ENCODE assay signal across 8 mouse cellular contexts in the genomic region with DNA sequence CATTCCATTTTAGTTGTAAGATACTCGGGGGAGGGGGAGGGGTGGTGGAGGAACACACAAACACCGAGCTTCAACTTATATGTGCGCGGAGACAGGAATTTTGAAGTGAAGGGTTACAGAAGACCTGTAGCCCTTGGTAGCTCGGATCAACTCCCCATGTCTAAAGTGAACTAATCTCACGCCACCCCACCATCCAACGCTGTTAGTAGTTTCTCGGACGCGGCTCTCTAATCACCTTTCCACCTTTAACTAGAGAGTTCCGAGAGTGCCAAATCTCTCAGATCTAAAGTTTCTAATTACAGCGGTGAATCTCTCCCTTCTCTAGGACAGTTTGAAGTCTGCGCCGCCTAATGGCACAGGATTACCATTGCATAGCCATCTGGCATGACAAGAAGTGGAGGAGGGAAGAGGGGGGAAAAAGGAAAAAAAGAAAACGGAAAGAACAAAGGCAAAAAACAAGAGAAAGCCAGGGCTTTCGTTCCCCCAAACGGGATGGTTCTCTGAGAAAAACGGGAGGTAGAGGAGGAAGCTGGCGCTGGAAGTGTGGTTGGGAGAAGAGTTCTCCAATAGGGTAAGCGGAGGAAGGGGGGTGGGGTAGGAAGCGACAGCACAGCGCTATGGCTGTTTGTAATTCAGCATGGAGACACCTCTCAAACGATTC. TPM values are rescaled to one million over a fixed set of nuclear protein-coding genes. Genes with fewer than 3 reads are reported as not detected.
A peak's percentile ranks its signal among the peaks of the same experiment; 100 is the strongest.
DNase-seq lines count a peak whose midpoint lies in the region; ATAC-seq and TF ChIP-seq lines count a peak whose summit lies in the region.

No protein-coding gene starts in this region.

- H3K9ac ChIP-seq in forebrain, embryonic 11.5 days (ENCODE audit: low read length): peak overlapping the region; percentile 51
- H3K9ac ChIP-seq in neural tube, embryonic 15.5 days (replicated peaks): peak overlapping the region; percentile 38; the same call in 1 of the 2 replicates

- no peaks in the 10 kb centered on the region; the same call in 1 of the 2 replicates for H3K4me1 ChIP-seq in G1E (ENCODE audit: insufficient read depth, low read depth, low read length)
- H3K4me1 ChIP-seq in forebrain, embryonic 11.5 days (replicated peaks; ENCODE audit: control insufficient read depth, insufficient read depth, low read length): no peaks in the 10 kb centered on the region
- H3K4me1 ChIP-seq in neural tube, embryonic 15.5 days: no peaks in the 10 kb centered on the region

- 0 out of 2 replicates have a peak overlapping the region, but pooled peaks have one; percentile 25 for H3K27ac ChIP-seq in forebrain, embryonic 11.5 days (ENCODE audit: low read depth, low read length)
- peak overlapping the region; percentile 69 for H3K27ac ChIP-seq in neural tube, embryonic 15.5 days (replicated peaks)

- 21% methylated on average over 23 of the region's 23 CpGs for WGBS in forebrain, embryonic 11.5 days
- WGBS in neural tube, embryonic 15.5 days: 28% methylated on average over 23 of the region's 23 CpGs

- no peak for TF ChIP-seq CTCF in G1E (IDR thresholded peaks at IDR 0.05; ENCODE audit: low read depth, low read length)

- H3K4me2 ChIP-seq in forebrain, embryonic 11.5 days (ENCODE audit: low read depth, low read length, severe bottlenecking): peak overlapping the region; percentile 46
- peak overlapping the region; percentile 58 for H3K4me2 ChIP-seq in neural tube, embryonic 15.5 days

- H3K27me3 ChIP-seq in G1E (ENCODE audit: insufficient read depth, low read length): no peaks in the 10 kb centered on the region
- H3K27me3 ChIP-seq in forebrain, embryonic 11.5 days (ENCODE audit: control insufficient read depth, insufficient read depth, low read length): no peaks in the 10 kb centered on the region
- H3K27me3 ChIP-seq in neural tube, embryonic 15.5 days (replicated peaks): no peaks in the 10 kb centered on the region

- no peaks in the 10 kb centered on the region for H3K9me3 ChIP-seq in G1E (replicated peaks)
- no peaks in the 10 kb centered on the region for H3K9me3 ChIP-seq in forebrain, embryonic 11.5 days (ENCODE audit: control insufficient read depth, low read length)
- no peaks in the 10 kb centered on the region for H3K9me3 ChIP-seq in neural tube, embryonic 15.5 days (replicated peaks)

- H3K36me3 ChIP-seq in G1E (replicated peaks): peaks cover 1% of the 10 kb centered on the region
- H3K36me3 ChIP-seq in forebrain, embryonic 11.5 days (ENCODE audit: control insufficient read depth, insufficient read depth, low read length): no peaks in the 10 kb centered on the region
- H3K36me3 ChIP-seq in neural tube, embryonic 15.5 days: no peaks in the 10 kb centered on the region

- DNase-seq in G1E (ENCODE audit: low spot score): peak; percentile 11
- peak; percentile 61 for DNase-seq in c-Kit-positive CD71-positive TER-119-negative erythroid progenitor cells, embryonic 14.5 days (ENCODE audit: low read depth)
- peak; percentile 63 for DNase-seq in forebrain, embryonic 11.5 days (ENCODE audit: low spot score)
- peak; percentile 33 to 51 for DNase-seq in heart, postnatal 36 days
- peak; percentile 13 to 52 for DNase-seq in layer of hippocampus, adult 18-20 months (ENCODE audit: low spot score in 2 of 2)
- peak; percentile 45 to 47 for DNase-seq in lung, adult 18-20 months
- DNase-seq in thymus, postnatal 25 days: peak; percentile 67

- peak; percentile 48; the same call in 1 of the 2 replicates for ATAC-seq in G1E (ENCODE audit: extremely low read depth, insufficient number of reproducible peaks, low FRiP score, poor library complexity, severe bottlenecking)
- ATAC-seq in forebrain, embryonic 11.5 days (replicated peaks; ENCODE audit: low FRiP score): peak; percentile 82
- peak; percentile 88 for ATAC-seq in neural tube, embryonic 15.5 days (ENCODE audit: low FRiP score)

- peak overlapping the region; percentile 68 for H3K4me3 ChIP-seq in G1E (ENCODE audit: low read depth, low read length)
- peak overlapping the region; percentile 41 for H3K4me3 ChIP-seq in forebrain, embryonic 11.5 days (ENCODE audit: low read depth, low read length)
- peak overlapping the region; percentile 47 for H3K4me3 ChIP-seq in neural tube, embryonic 15.5 days (replicated peaks)

- intact Hi-C loops in heart, postnatal 36 days (cut with DNase I): loop anchor here (2.0 to 10.0 kb wide), 5 partner anchors 65 to 1198 kb away; partner anchors contain the start of genes 2610002M06Rik, Brwd3 and Sh3bgrl

RNA-seq across cellular contexts. Expression of gene Hmgn5, which starts 0.7 kb away (rescaled TPM):
- 79.4 and 86.2 TPM in 2 replicates for total RNA-seq in G1E (2014; fragmentation: Nextera tagmentation)
- 9.0 and 14.0 TPM in 2 replicates for total RNA-seq in G1E (2017)
- polyA plus RNA-seq in G1E (2012): 9.6 and 17.6 TPM in 2 replicates
- polyA plus RNA-seq in forebrain, embryonic 11.5 days (2014; fragmentation: Nextera tagmentation; extraction: Ambion mirVana): 32.5 and 33.1 TPM in 2 replicates
- 10 to 100 TPM in 1 of 2 experiments, 1 to 10 TPM in 1; 9.2 to 11.8 TPM for total RNA-seq in heart, postnatal 36 days (2021)
- 1 to 10 TPM; 9.0 to 9.6 TPM for total RNA-seq in layer of hippocampus, adult 18-20 months (2021)
- polyA plus RNA-seq in neural tube, embryonic 15.5 days (2015; fragmentation: Nextera tagmentation; extraction: Ambion mirVana): 8.3 and 14.4 TPM in 2 replicates

Comparison
In these comparisons a context has a peak if more than half of its experiments do, and no peak if none do; other contexts are left out.
1. Peak in every context shown above with its lines: DNase-seq, ATAC-seq, H3K4me3 ChIP-seq and H3K27ac ChIP-seq.
2. DNase-seq: peak in every context shown above with its lines; median percentile 67 in thymus, postnatal 25 days; 63 in forebrain, embryonic 11.5 days; 61 in c-Kit-positive CD71-positive TER-119-negative erythroid progenitor cells, embryonic 14.5 days; 46 in lung, adult 18-20 months; 42 in heart, postnatal 36 days; 32 in layer of hippocampus, adult 18-20 months; 11 in G1E.